14 mouse cellular contexts compared by ENCODE assay signal in the genomic region with DNA sequence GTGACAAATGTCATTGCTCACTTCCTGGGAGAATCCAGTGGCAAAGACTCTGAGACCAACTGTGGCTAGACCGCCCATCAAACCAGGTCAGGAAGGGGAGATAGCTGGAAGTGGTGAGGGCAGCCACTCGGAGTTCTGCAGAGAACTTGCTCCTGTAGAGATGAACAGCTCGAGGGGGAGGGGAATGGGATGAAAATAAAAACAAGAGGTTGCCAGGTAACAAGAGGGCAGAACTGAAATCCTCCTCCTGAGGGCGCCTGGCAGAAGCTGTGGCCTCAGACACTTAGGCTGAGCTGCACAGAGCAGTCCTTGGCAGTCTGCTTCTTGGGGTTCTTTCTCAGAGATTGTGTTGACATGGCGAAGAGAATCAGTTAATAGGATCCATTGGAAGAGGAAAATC.
A peak's percentile ranks its signal among the peaks of the same experiment; 100 is the strongest.
DNase-seq lines count a peak whose midpoint lies in the region; ATAC-seq lines count a peak whose summit lies in the region.
"Had no signal": no experiment of that assay in that cellular context is flagged by ENCODE, and none has a peak within 500 bp of the region (broad histone marks: within the 10 kb centered on the region; RNA-seq: fewer than 3 reads in every experiment).

No protein-coding gene starts in this region.

- no peaks in the 10 kb centered on the region for H3K36me3 ChIP-seq in midbrain, embryonic 10.5 days
- H3K36me3 ChIP-seq in midbrain, embryonic 15.5 days (replicated peaks) = no peaks in the 10 kb centered on the region
- no peaks in the 10 kb centered on the region for H3K36me3 ChIP-seq in embryonic facial prominence, embryonic 14.5 days (ENCODE audit: control insufficient read depth, insufficient read depth, low read length)
- H3K36me3 ChIP-seq: heart, embryonic 15.5 days had no signal

- peak; percentile 6 for DNase-seq in cerebellum, adult 9-10 months
- no peak for DNase-seq in cerebellum, adult 11 months
- peak; percentile 5 for DNase-seq in heart, postnatal 4 days
- DNase-seq in heart, postnatal 36 days = no peak
- peak; percentile 34 for DNase-seq in midbrain, embryonic 10.5 days (ENCODE audit: low spot score)
- peak; percentile 37 for DNase-seq in embryonic facial prominence, embryonic 14.5 days (ENCODE audit: low spot score)
- DNase-seq in gastrocnemius, adult 18-20 months (ENCODE audit: low spot score) = no peak
- DNase-seq: cerebellum, postnatal 36 days; kidney, postnatal 36 days; liver; thymus, postnatal 14 days had no signal

- no peak overlapping the region for H3K4me2 ChIP-seq in midbrain, embryonic 15.5 days
- H3K4me2 ChIP-seq in embryonic facial prominence, embryonic 14.5 days (ENCODE audit: low read depth, low read length) = no peak overlapping the region
- H3K4me2 ChIP-seq: heart, embryonic 15.5 days had no signal

- peaks cover 38% of the 10 kb centered on the region for H3K4me1 ChIP-seq in midbrain, embryonic 10.5 days
- peaks cover 10% of the 10 kb centered on the region; the same call in 1 of the 2 replicates for H3K4me1 ChIP-seq in midbrain, embryonic 15.5 days
- H3K4me1 ChIP-seq in embryonic facial prominence, embryonic 14.5 days (ENCODE audit: control insufficient read depth, insufficient read depth, low read length) = no peaks in the 10 kb centered on the region
- H3K4me1 ChIP-seq: heart, embryonic 15.5 days had no signal

- H3K9ac ChIP-seq in midbrain, embryonic 15.5 days = no peak overlapping the region
- H3K9ac ChIP-seq in embryonic facial prominence, embryonic 14.5 days (ENCODE audit: low read depth, low read length) = no peak overlapping the region
- H3K9ac ChIP-seq: heart, embryonic 15.5 days had no signal

- H3K4me3 ChIP-seq in midbrain, embryonic 10.5 days = no peak overlapping the region
- H3K4me3 ChIP-seq in midbrain, embryonic 15.5 days = no peak overlapping the region
- H3K4me3 ChIP-seq in embryonic facial prominence, embryonic 14.5 days (ENCODE audit: low read depth, low read length) = no peak overlapping the region
- H3K4me3 ChIP-seq: heart, embryonic 15.5 days had no signal

- H3K9me3 ChIP-seq in midbrain, embryonic 10.5 days (replicated peaks) = no peaks in the 10 kb centered on the region
- H3K9me3 ChIP-seq in midbrain, embryonic 15.5 days = no peaks in the 10 kb centered on the region
- no peaks in the 10 kb centered on the region for H3K9me3 ChIP-seq in embryonic facial prominence, embryonic 14.5 days (ENCODE audit: control insufficient read depth, low read length)
- H3K9me3 ChIP-seq: heart, embryonic 15.5 days had no signal

- H3K27me3 ChIP-seq in midbrain, embryonic 10.5 days (ENCODE audit: low read depth, poor library complexity, severe bottlenecking) = no peaks in the 10 kb centered on the region
- H3K27me3 ChIP-seq in midbrain, embryonic 15.5 days (replicated peaks) = no peaks in the 10 kb centered on the region
- no peaks in the 10 kb centered on the region for H3K27me3 ChIP-seq in embryonic facial prominence, embryonic 14.5 days (replicated peaks; ENCODE audit: control insufficient read depth, insufficient read depth, low read length)
- H3K27me3 ChIP-seq: heart, embryonic 15.5 days had no signal

- ATAC-seq in midbrain, embryonic 15.5 days (replicated peaks) = no peak
- no peak for ATAC-seq in embryonic facial prominence, embryonic 14.5 days (ENCODE audit: low read depth)
- ATAC-seq: intestine, embryonic 16.5 days had no signal

- no peak overlapping the region for H3K27ac ChIP-seq in midbrain, embryonic 10.5 days (replicated peaks)
- no peak overlapping the region for H3K27ac ChIP-seq in midbrain, embryonic 15.5 days
- H3K27ac ChIP-seq in embryonic facial prominence, embryonic 14.5 days (replicated peaks; ENCODE audit: low read depth, low read length) = no peak overlapping the region
- H3K27ac ChIP-seq: heart, embryonic 15.5 days had no signal

- intact Hi-C loops in heart, postnatal 36 days (cut with DNase I) = no loop called here

- WGBS in midbrain, embryonic 10.5 days = 46% methylated on average over 5 of the region's 5 CpGs
- WGBS in midbrain, embryonic 15.5 days = 42% methylated on average over 5 of the region's 5 CpGs
- WGBS in embryonic facial prominence, embryonic 14.5 days = 36% methylated on average over 5 of the region's 5 CpGs

Comparison
In these comparisons a context has a peak if more than half of its experiments do, and no peak if none do; other contexts are left out.
1. DNase-seq: peak in cerebellum, adult 9-10 months (single experiment), heart, postnatal 4 days (single experiment), midbrain, embryonic 10.5 days (single experiment) and embryonic facial prominence, embryonic 14.5 days (single experiment); none in cerebellum, adult 11 months (single experiment), heart, postnatal 36 days (0 of 2) and gastrocnemius, adult 18-20 months (single experiment).